Mouse (Mus musculus) mouse embryonic stem cell (cell line): Measurements from ENCODE around the gene Pramef17.
"Not testable (repeated sequence)": the region's sequence is repeated elsewhere in the genome, so short reads cannot be mapped to it uniquely, and the experiment has no call there.

Experiments used
- in situ Hi-C, 2 experiments: fragments of 300-500 bp; cut with MboI; formaldehyde crosslinking; loops; 1 replicate in 1 of 2; 3 replicates in 1 of 2; pipeline ENCODE4 v1.14.3; 2019 to 2020; ENCODE audit warnings: low sequenced_read_pairs in 2 of 2, low pct_unique_long_range_greater_than_20kb in 1 of 2, mixed read lengths in 1 of 2; ENCODE audit not compliant: unreplicated experiment in 1 of 2

Gene Pramef17

GRCm38 (mm10) chr4:143994269-143994668 lies at the start of gene Pramef17:
Pramef17 (minus strand) TSS chr4:143994369.
- in situ Hi-C loops = not testable (repeated sequence)

GRCm38 (mm10) chr4:143988126-143988525 lies 6.0 kb downstream of the Pramef17 start:
- in situ Hi-C loops = loop anchor here in 1 of 2 experiments (10.0 kb wide), 1 partner anchor 347 kb away; the partner anchor contains the start of gene Gm13128

- in situ Hi-C loops = loop anchor here in 1 of 2 experiments (10.0 kb wide), 1 partner anchor 347 kb away; the partner anchor contains the start of gene Gm13128
These were observed 6.7 kb downstream of the Pramef17 start for GRCm38 (mm10) chr4:143987475-143987941.

- in situ Hi-C loops = loop anchor here in 1 of 2 experiments (10.0 kb wide), 1 partner anchor 349 kb away; the partner anchor contains the start of gene Gm13128
These were observed 8.4 kb downstream of the Pramef17 start for GRCm38 (mm10) chr4:143985733-143986132.

- in situ Hi-C loops = loop anchor here in 1 of 2 experiments (10.0 kb wide), 1 partner anchor 350 kb away; the partner anchor contains the start of gene Gm13128
These were observed 9.0 kb downstream of the Pramef17 start for GRCm38 (mm10) chr4:143985165-143985564.

- in situ Hi-C loops = loop anchor here in 1 of 2 experiments (10.0 kb wide), 1 partner anchor 351 kb away; the partner anchor contains the start of gene Gm13128
These were observed 10.7 kb downstream of the Pramef17 start for GRCm38 (mm10) chr4:143983446-143983845.

GRCm38 (mm10) chr4:143966850-143967249 lies 27.3 kb downstream of the Pramef17 start, which contains the start of gene Gm13101:
Gm13101 (minus strand) TSS chr4:143966950.
- in situ Hi-C loops = not testable (repeated sequence)

GRCm38 (mm10) chr4:143950916-143951315 lies 43.3 kb downstream of the Pramef17 start, which contains the start of gene Pramef25:
Pramef25 (minus strand) TSS chr4:143951016.
- in situ Hi-C loops = not testable (repeated sequence)
